Mouse (Mus musculus) heart, adult 11 months (tissue): Measurements from ENCODE around the gene Gm9913.

Experiments
- DNase-seq: peaks from one replicate; pipeline ENCODE4 v3.0.0; 2022

The Gm9913 gene

GRCm38 (mm10) chr2:125505006-125505745, at the start of gene Gm9913:
Gene Gm9913, plus strand, starts transcription at chr2:125505089.
- peak; percentile 98 for DNase-seq

GRCm38 (mm10) chr2:125456059-125456789, 48.7 kb upstream of the Gm9913 start:
- DNase-seq = peak; percentile 91

- DNase-seq = peak; percentile 73
Observed at GRCm38 (mm10) chr2:125459087-125459486, 45.8 kb upstream of the Gm9913 start.

- peak; percentile 95 for DNase-seq
Observed at GRCm38 (mm10) chr2:125464036-125464435, 40.9 kb upstream of the Gm9913 start.

GRCm38 (mm10) chr2:125470553-125471295, 34.2 kb upstream of the Gm9913 start:
- DNase-seq = peak; percentile 98

- DNase-seq = no peak
Observed at GRCm38 (mm10) chr2:125471721-125472120, 33.2 kb upstream of the Gm9913 start.

- no peak for DNase-seq
Observed at GRCm38 (mm10) chr2:125473228-125473627, 31.7 kb upstream of the Gm9913 start.

GRCm38 (mm10) chr2:125474690-125475089, 30.2 kb upstream of the Gm9913 start:
- peak; percentile 96 for DNase-seq

GRCm38 (mm10) chr2:125476231-125476630, 28.7 kb upstream of the Gm9913 start:
- peak; percentile 95 for DNase-seq

GRCm38 (mm10) chr2:125477367-125477766, 27.5 kb upstream of the Gm9913 start:
- no peak for DNase-seq

GRCm38 (mm10) chr2:125478705-125479104, 26.2 kb upstream of the Gm9913 start:
- DNase-seq = peak; percentile 92

GRCm38 (mm10) chr2:125480057-125480456, 24.8 kb upstream of the Gm9913 start:
- peak; percentile 92 for DNase-seq

GRCm38 (mm10) chr2:125481116-125481515, 23.8 kb upstream of the Gm9913 start:
- DNase-seq = peak; percentile 54

GRCm38 (mm10) chr2:125481531-125482317, 23.2 kb upstream of the Gm9913 start:
- peak; percentile 73 for DNase-seq

GRCm38 (mm10) chr2:125484164-125484563, 20.7 kb upstream of the Gm9913 start:
- peak; percentile 98 for DNase-seq

- DNase-seq = peak; percentile 98
Observed at GRCm38 (mm10) chr2:125484910-125485309, 20.0 kb upstream of the Gm9913 start.

- peak; percentile 78 for DNase-seq
Observed at GRCm38 (mm10) chr2:125489979-125490378, 14.9 kb upstream of the Gm9913 start.

- peak; percentile 91 for DNase-seq
Observed at GRCm38 (mm10) chr2:125492050-125492900, 12.6 kb upstream of the Gm9913 start.

GRCm38 (mm10) chr2:125494291-125494690, 10.6 kb upstream of the Gm9913 start:
- peak; percentile 64 for DNase-seq

- DNase-seq = peak; percentile 86
Observed at GRCm38 (mm10) chr2:125494831-125495812, 9.8 kb upstream of the Gm9913 start.
